Mouse (Mus musculus) spleen, postnatal 10 days (tissue): ENCODE measurements around the gene Shtn1.
A peak's percentile ranks its signal among the peaks of the same experiment; 100 is the strongest.

Experiments used
- DNase-seq, 2 experiments: peaks; one replicate each; pipeline ENCODE4 v3.0.0; 2021 to 2022; ENCODE audit warnings: low spot score in 2 of 2

Shtn1 gene

GRCm38 (mm10) chr19:58970826-58971225, 105.1 kb downstream of the Shtn1 start:
- no peak for DNase-seq

GRCm38 (mm10) chr19:58968731-58969506, 107.0 kb downstream of the Shtn1 start:
- DNase-seq, result no peak

- DNase-seq, result no peak
These were observed 112.9 kb downstream of the Shtn1 start for GRCm38 (mm10) chr19:58963011-58963410.

GRCm38 (mm10) chr19:58954779-58955178, 121.1 kb downstream of the Shtn1 start:
- no peak for DNase-seq

- no peak for DNase-seq
These were observed 123.7 kb downstream of the Shtn1 start for GRCm38 (mm10) chr19:58952236-58952635.

GRCm38 (mm10) chr19:58951521-58951920, 124.4 kb downstream of the Shtn1 start:
- no peak for DNase-seq

GRCm38 (mm10) chr19:58945959-58946358, 129.9 kb downstream of the Shtn1 start:
- DNase-seq, result no peak

GRCm38 (mm10) chr19:58942841-58943828, 132.8 kb downstream of the Shtn1 start, which contains the start of the genes Eno4 and Hspa12a:
Gene Eno4 (plus strand): TSS chr19:58943425.
Gene Hspa12a (minus strand): TSS chr19:58943654.
- peak; percentile 61 to 85 for DNase-seq

- no peak for DNase-seq
These were observed 142.8 kb downstream of the Shtn1 start for GRCm38 (mm10) chr19:58933062-58933461.

GRCm38 (mm10) chr19:58931081-58931800, 144.7 kb downstream of the Shtn1 start:
- DNase-seq, result no peak
